Mouse (Mus musculus): Measurements from ENCODE around the gene Vtcn1. TPM values are rescaled to one million over a fixed set of nuclear protein-coding genes. Genes with fewer than 3 reads are reported as not detected.

The Vtcn1 gene
- polyA plus RNA-seq, 1 experiment: 0.01 TPM

DNA sequence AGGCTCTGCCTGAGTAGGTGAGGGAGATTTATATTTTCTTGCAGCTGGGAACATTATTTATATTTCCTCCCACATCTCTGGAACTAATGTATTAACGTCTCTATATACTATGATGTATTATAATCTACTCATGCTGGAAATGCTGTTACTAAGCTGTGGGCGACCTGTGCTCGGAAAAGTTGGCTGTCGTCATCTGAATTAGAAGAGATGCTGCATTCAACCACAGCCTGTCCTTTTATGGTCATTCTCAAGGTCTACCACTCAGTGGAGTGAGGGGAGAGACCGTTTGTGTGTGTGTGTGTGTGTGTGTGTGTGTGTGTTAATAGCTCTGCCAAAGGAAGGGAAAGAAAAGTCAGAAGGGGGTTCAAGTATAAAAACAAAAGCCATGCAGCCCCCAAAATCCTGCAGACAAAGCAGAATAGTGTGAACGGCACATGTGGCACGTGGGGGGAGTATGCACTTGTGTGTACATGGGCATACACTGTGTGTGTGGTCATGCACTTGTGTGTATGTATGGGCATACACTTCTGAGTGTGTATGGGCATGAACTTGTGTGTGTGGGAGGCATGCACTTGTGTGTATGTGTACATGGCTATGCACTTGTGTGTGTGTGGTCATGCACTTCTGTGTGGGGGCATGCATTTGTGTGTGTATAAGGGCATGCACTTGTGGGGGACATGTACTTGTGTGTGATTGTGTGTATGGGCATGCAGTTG is 86.4 kb downstream of the Vtcn1 start:
- H3K4me3 ChIP-seq (ENCODE audit: insufficient read depth, poor library complexity, severe bottlenecking): no peak overlapping the region
- no peak overlapping the region for H3ac ChIP-seq (ENCODE audit: control insufficient read depth, insufficient read length, low read depth)
- H3K79me3 ChIP-seq (ENCODE audit: low read depth): no peaks in the 10 kb centered on the region
- TF ChIP-seq FOSL1 (IDR thresholded peaks at IDR 0.05; ENCODE audit: insufficient read depth, low read length, poor library complexity, severe bottlenecking) (no peak), USF1 (IDR thresholded peaks at IDR 0.05; ENCODE audit: low read depth) (no peak), MYOD1 (IDR thresholded peaks at IDR 0.05; ENCODE audit: control insufficient read depth, insufficient read length, low read depth) (no peak), MAX (IDR thresholded peaks at IDR 0.05) (no peak), CTCF (IDR thresholded peaks at IDR 0.05; ENCODE audit: control insufficient read depth, insufficient read depth, insufficient read length) (no peak), MYOG (IDR thresholded peaks at IDR 0.05; ENCODE audit: control insufficient read depth, extremely low read depth, insufficient read length) (no peak), CEBPB (IDR thresholded peaks at IDR 0.05; ENCODE audit: low read depth) (no peak)
- no peaks in the 10 kb centered on the region for H3K79me2 ChIP-seq (ENCODE audit: control insufficient read depth, insufficient read depth)
- H3K36me3 ChIP-seq (ENCODE audit: control insufficient read depth, insufficient read depth): no peaks in the 10 kb centered on the region
- H3K27me3 ChIP-seq (ENCODE audit: control insufficient read depth, insufficient read depth, insufficient read length): no peaks in the 10 kb centered on the region

DNA sequence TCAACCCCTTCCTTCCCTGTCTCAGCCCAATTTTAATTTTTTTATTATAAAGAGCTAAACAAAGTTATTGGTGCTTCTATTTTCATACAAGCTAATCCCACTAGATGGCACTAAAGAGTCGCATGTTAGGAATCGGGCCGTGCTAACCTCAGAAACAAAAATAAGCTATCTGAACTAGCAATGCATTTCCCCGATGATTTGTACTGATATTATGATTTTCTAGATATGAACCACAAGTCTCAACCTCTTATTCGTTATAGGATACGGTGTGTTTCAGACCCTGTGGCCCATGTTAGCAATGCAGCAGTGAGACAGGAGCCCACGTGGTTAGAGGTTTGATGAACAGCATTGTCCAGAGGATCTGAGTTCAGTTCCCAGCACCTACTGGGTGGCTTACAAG is 91.6 kb downstream of the Vtcn1 start:
- Histone ChIP-seq H3K79me2 (ENCODE audit: control insufficient read depth, insufficient read depth) (no peaks in the 10 kb centered on the region), H3K4me3 (ENCODE audit: insufficient read depth, poor library complexity, severe bottlenecking) (no peak overlapping the region), H3K79me3 (ENCODE audit: low read depth) (no peaks in the 10 kb centered on the region), H3ac (ENCODE audit: control insufficient read depth, insufficient read length, low read depth) (no peak overlapping the region), H3K36me3 (ENCODE audit: control insufficient read depth, insufficient read depth) (no peaks in the 10 kb centered on the region), H3K27me3 (ENCODE audit: control insufficient read depth, insufficient read depth, insufficient read length) (no peaks in the 10 kb centered on the region)
- TF ChIP-seq USF1 (IDR thresholded peaks at IDR 0.05; ENCODE audit: low read depth): no peak
- no peak for TF ChIP-seq MYOG (IDR thresholded peaks at IDR 0.05; ENCODE audit: control insufficient read depth, extremely low read depth, insufficient read length)
- no peak for TF ChIP-seq MAX (IDR thresholded peaks at IDR 0.05)
- TF ChIP-seq CTCF (IDR thresholded peaks at IDR 0.05; ENCODE audit: control insufficient read depth, insufficient read depth, insufficient read length): no peak
- no peak for TF ChIP-seq FOSL1 (IDR thresholded peaks at IDR 0.05; ENCODE audit: insufficient read depth, low read length, poor library complexity, severe bottlenecking)
- no peak for TF ChIP-seq CEBPB (IDR thresholded peaks at IDR 0.05; ENCODE audit: low read depth)
- TF ChIP-seq MYOD1 (IDR thresholded peaks at IDR 0.05; ENCODE audit: control insufficient read depth, insufficient read length, low read depth): no peak

DNA sequence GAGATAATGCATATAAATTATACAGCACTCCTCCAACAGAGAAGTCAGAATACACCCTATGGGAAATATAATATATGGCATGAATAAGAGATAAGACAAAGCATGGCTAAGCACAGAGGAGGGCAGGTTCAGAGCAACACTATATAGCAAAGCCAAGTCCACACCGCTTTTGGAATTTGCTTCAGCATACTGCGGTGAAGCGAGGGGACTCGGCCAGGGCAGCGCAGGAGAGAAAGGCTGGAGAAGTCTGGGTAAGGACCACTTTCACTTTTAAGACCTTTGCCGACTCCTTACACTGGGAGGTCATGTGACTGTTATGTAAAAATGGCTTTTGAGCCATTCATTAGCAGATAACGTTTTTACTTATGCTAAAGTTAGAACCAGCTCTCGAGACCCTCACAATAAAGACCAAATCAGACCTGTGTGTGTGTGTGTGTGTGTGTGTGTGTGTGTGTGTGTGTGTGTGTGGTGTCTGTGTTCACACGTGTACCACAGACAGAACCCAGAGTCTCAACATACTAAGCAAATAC is 95.4 kb downstream of the Vtcn1 start:
- Histone ChIP-seq H3K36me3 (ENCODE audit: control insufficient read depth, insufficient read depth) (no peaks in the 10 kb centered on the region), H3ac (ENCODE audit: control insufficient read depth, insufficient read length, low read depth) (no peak overlapping the region), H3K79me2 (ENCODE audit: control insufficient read depth, insufficient read depth) (no peaks in the 10 kb centered on the region), H3K27me3 (ENCODE audit: control insufficient read depth, insufficient read depth, insufficient read length) (no peaks in the 10 kb centered on the region), H3K79me3 (ENCODE audit: low read depth) (no peaks in the 10 kb centered on the region), H3K4me3 (ENCODE audit: insufficient read depth, poor library complexity, severe bottlenecking) (no peak overlapping the region)
- TF ChIP-seq CTCF (IDR thresholded peaks at IDR 0.05; ENCODE audit: control insufficient read depth, insufficient read depth, insufficient read length) (no peak), CEBPB (IDR thresholded peaks at IDR 0.05; ENCODE audit: low read depth) (no peak), MAX (IDR thresholded peaks at IDR 0.05) (no peak), MYOD1 (IDR thresholded peaks at IDR 0.05; ENCODE audit: control insufficient read depth, insufficient read length, low read depth) (no peak), USF1 (IDR thresholded peaks at IDR 0.05; ENCODE audit: low read depth) (peak; percentile 32)

DNA sequence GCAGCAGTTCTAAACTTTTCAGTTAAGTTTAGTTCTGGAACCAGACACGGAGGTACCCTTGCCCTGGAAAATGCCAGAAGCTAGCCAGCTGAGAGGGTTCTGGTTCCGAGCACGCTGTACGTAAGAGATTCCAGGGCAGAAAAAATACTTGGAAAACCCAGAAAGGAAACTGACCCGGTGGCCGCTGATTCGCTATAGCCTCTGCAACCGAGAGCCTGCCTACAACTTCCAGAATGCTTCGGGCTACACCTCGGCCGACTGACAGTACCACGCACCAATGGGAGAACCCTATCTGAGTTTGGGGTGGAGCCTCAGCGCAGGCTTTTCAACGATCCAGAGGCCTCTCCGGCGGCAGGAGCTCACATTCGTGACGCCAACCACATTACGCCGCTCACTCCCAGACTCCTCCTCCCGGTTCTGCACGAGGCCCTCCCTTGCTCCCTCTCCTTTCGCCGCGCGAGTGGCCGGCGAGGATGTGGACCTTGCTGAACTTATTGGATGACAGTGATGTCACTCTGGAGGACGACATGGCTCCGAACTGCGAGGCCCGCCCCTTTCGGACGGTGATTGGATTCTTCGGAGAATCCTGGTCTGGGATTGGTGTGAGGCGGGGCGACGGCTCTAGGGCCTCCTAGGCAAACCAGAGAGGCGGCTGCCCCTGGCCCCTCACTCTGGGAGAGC is 96.7 kb downstream of the Vtcn1 start, which contains the start of gene Trim45:
TSS of gene Trim45 (plus strand) at position 378 of the 681 bp plus-strand sequence.
- TF ChIP-seq USF1 (IDR thresholded peaks at IDR 0.05; ENCODE audit: low read depth) (no peak), MAX (IDR thresholded peaks at IDR 0.05) (peak; percentile 21)
- no peaks in the 10 kb centered on the region for H3K27me3 ChIP-seq (ENCODE audit: control insufficient read depth, insufficient read depth, insufficient read length)
- no peaks in the 10 kb centered on the region for H3K79me3 ChIP-seq (ENCODE audit: low read depth)

DNA sequence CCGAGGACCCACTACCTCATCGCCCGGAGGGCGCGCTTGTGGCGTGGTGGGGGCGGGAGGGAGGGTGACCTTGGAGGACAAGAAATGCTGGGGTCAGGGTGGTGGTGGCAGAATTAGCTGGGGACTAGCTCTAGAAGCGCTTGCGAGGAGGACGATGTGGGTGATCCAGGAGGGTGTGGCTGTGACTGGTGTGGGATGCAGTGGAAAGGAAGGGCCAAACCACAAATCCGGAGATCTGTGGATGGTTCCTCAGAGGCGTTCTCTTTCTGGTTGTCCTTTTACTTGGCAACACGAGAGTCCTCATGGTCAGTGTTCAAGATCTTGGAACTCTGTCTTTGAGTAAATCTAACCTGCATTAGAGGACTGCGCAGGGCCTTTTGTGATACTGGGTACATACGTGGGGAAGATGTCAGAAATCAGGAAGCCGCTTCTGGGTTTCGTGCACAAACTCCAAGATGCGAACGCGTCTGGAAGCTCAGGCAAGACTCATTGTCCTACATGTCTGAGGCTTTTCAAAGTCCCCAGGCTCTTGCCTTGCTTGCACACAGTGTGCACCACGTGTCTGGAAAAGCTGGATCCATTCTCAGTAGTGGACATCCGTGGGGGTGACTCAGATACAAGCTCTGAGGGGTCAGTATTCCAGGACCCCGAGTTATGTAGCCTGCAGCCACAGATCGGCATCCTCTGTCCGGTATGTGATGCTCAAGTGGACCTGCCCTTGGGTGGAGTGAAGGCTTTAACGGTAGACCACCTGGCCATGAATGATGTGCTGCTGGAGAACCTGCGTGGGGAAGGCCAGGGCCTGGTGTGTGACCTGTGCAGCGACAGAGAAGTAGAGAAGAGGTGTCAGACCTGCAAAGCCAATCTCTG is 97.5 kb downstream of the Vtcn1 start:
- H3K79me3 ChIP-seq (ENCODE audit: low read depth): no peaks in the 10 kb centered on the region
- H3K36me3 ChIP-seq (ENCODE audit: control insufficient read depth, insufficient read depth): no peaks in the 10 kb centered on the region
- no peak for TF ChIP-seq CTCF (IDR thresholded peaks at IDR 0.05; ENCODE audit: control insufficient read depth, insufficient read depth, insufficient read length)
- TF ChIP-seq MAX (IDR thresholded peaks at IDR 0.05): no peak
- no peak for TF ChIP-seq CEBPB (IDR thresholded peaks at IDR 0.05; ENCODE audit: low read depth)
- TF ChIP-seq USF1 (IDR thresholded peaks at IDR 0.05; ENCODE audit: low read depth): no peak
- TF ChIP-seq FOSL1 (IDR thresholded peaks at IDR 0.05; ENCODE audit: insufficient read depth, low read length, poor library complexity, severe bottlenecking): no peak
- no peak for TF ChIP-seq MYOD1 (IDR thresholded peaks at IDR 0.05; ENCODE audit: control insufficient read depth, insufficient read length, low read depth)
- TF ChIP-seq MYOG (IDR thresholded peaks at IDR 0.05; ENCODE audit: control insufficient read depth, extremely low read depth, insufficient read length): no peak
- peak overlapping the region; percentile 23 for H3K4me3 ChIP-seq (ENCODE audit: insufficient read depth, poor library complexity, severe bottlenecking)
- H3K27me3 ChIP-seq (ENCODE audit: control insufficient read depth, insufficient read depth, insufficient read length): no peaks in the 10 kb centered on the region
- peak overlapping the region; percentile 51 for H3ac ChIP-seq (ENCODE audit: control insufficient read depth, insufficient read length, low read depth)
- H3K79me2 ChIP-seq (ENCODE audit: control insufficient read depth, insufficient read depth): no peaks in the 10 kb centered on the region

More for the DNA sequence above, 96.7 kb downstream of the Vtcn1 start, which contains the start of gene Trim45:
- Histone ChIP-seq H3K36me3 (ENCODE audit: control insufficient read depth, insufficient read depth) (no peaks in the 10 kb centered on the region), H3ac (ENCODE audit: control insufficient read depth, insufficient read length, low read depth) (peak within 1 kb of the TSS; percentile 71), H3K79me2 (ENCODE audit: control insufficient read depth, insufficient read depth) (no peaks in the 10 kb centered on the region), H3K4me3 (ENCODE audit: insufficient read depth, poor library complexity, severe bottlenecking) (peak within 1 kb of the TSS; percentile 52)
